Mouse (Mus musculus): ENCODE results near the gene Olfr1469. TPM values are rescaled to one million over a fixed set of nuclear protein-coding genes. Genes with fewer than 3 reads are reported as not detected.
"Not testable (repeated sequence)": the region's sequence is repeated elsewhere in the genome, so short reads cannot be mapped to it uniquely, and the experiment has no call there.

Gene Olfr1469
- not detected in 2 replicates for polyA plus RNA-seq (2015; fragmentation: Nextera tagmentation; extraction: Ambion mirVana)

- ATAC-seq (ENCODE audit: borderline replicate concordance, extremely low read depth, low FRiP score, low TSS enrichment) = no peak
- no peaks in the 10 kb centered on the region for H3K36me3 ChIP-seq
- no peaks in the 10 kb centered on the region for H3K4me1 ChIP-seq
- H3K9me3 ChIP-seq = no peaks in the 10 kb centered on the region
- no peak within 1 kb of the TSS for H3K4me2 ChIP-seq
- H3K4me3 ChIP-seq = no peak within 1 kb of the TSS
- 71% methylated on average over 2 of the region's 2 CpGs for WGBS
- H3K9ac ChIP-seq = no peak within 1 kb of the TSS
- H3K27ac ChIP-seq = no peak within 1 kb of the TSS
- H3K27me3 ChIP-seq = no peaks in the 10 kb centered on the region
These were observed at the start of gene Olfr1469 for GRCm38 (mm10) chr19:13407549-13407948. Gene Olfr1469, plus strand, starts transcription at chr19:13407849.

GRCm38 (mm10) chr19:13361936-13362335 lies 45.7 kb upstream of the Olfr1469 start, which contains the start of gene Olfr1467:
Gene Olfr1467, plus strand, starts transcription at chr19:13362236.
- WGBS = 69% methylated on average over 2 of the region's 2 CpGs

GRCm38 (mm10) chr19:13443109-13443508 lies 35.5 kb downstream of the Olfr1469 start, which contains the start of gene Olfr1471:
Gene Olfr1471, plus strand, starts transcription at chr19:13443409.
- not testable (repeated sequence) for H3K4me1 ChIP-seq; H3K4me3 ChIP-seq; H3K9ac ChIP-seq; H3K27ac ChIP-seq; H3K9me3 ChIP-seq; H3K4me2 ChIP-seq; ATAC-seq (ENCODE audit: borderline replicate concordance, extremely low read depth, low FRiP score, low TSS enrichment); H3K27me3 ChIP-seq; H3K36me3 ChIP-seq
- 50% methylated on average over 2 of the region's 2 CpGs for WGBS

More at GRCm38 (mm10) chr19:13361936-13362335, 45.7 kb upstream of the Olfr1469 start, which contains the start of gene Olfr1467:
- H3K36me3 ChIP-seq = no peaks in the 10 kb centered on the region
- no peak within 1 kb of the TSS for H3K27ac ChIP-seq
- H3K27me3 ChIP-seq = no peaks in the 10 kb centered on the region
- H3K4me1 ChIP-seq = no peaks in the 10 kb centered on the region
- no peak within 1 kb of the TSS for H3K4me2 ChIP-seq
- H3K9ac ChIP-seq = no peak within 1 kb of the TSS
- ATAC-seq (ENCODE audit: borderline replicate concordance, extremely low read depth, low FRiP score, low TSS enrichment) = no peak
- 0 out of 2 replicates have a peak, but pooled peaks cover 4% of the 10 kb centered on the region for H3K9me3 ChIP-seq
- no peak within 1 kb of the TSS for H3K4me3 ChIP-seq

- Histone ChIP-seq H3K4me2 (no peak within 1 kb of the TSS), H3K4me3 (no peak within 1 kb of the TSS), H3K9ac (no peak within 1 kb of the TSS), H3K4me1 (no peaks in the 10 kb centered on the region), H3K27ac (no peak within 1 kb of the TSS), H3K9me3 (no peaks in the 10 kb centered on the region), H3K27me3 (no peaks in the 10 kb centered on the region), H3K36me3 (no peaks in the 10 kb centered on the region)
- no peak for ATAC-seq (ENCODE audit: borderline replicate concordance, extremely low read depth, low FRiP score, low TSS enrichment)
- 76% methylated on average over 1 of the region's 1 CpGs for WGBS
These were observed 48.3 kb downstream of the Olfr1469 start, which contains the start of gene Olfr1472 for GRCm38 (mm10) chr19:13455986-13456385. Gene Olfr1472, minus strand, starts transcription at chr19:13456086.

Other genes starting within 250 kb of the Olfr1469 start
- gene Olfr1461, start 244.8 kb upstream of the Olfr1469 start, polyA plus RNA-seq (2015; fragmentation: Nextera tagmentation; extraction: Ambion mirVana) = not detected in 2 replicates
- not detected in 2 replicates for gene Olfr1462, start 222.1 kb upstream of the Olfr1469 start, polyA plus RNA-seq (2015; fragmentation: Nextera tagmentation; extraction: Ambion mirVana)
- not detected in 2 replicates for gene Olfr1463, start 176.5 kb upstream of the Olfr1469 start, polyA plus RNA-seq (2015; fragmentation: Nextera tagmentation; extraction: Ambion mirVana)
- not detected in 2 replicates for gene Olfr1465, start 92.3 kb upstream of the Olfr1469 start, polyA plus RNA-seq (2015; fragmentation: Nextera tagmentation; extraction: Ambion mirVana)
- gene Olfr1466, start 69.0 kb upstream of the Olfr1469 start, polyA plus RNA-seq (2015; fragmentation: Nextera tagmentation; extraction: Ambion mirVana) = not detected in 2 replicates
- not detected in 2 replicates for gene Olfr1467, start 45.6 kb upstream of the Olfr1469 start, polyA plus RNA-seq (2015; fragmentation: Nextera tagmentation; extraction: Ambion mirVana)
- gene Olfr1471, start 35.6 kb downstream of the Olfr1469 start, polyA plus RNA-seq (2015; fragmentation: Nextera tagmentation; extraction: Ambion mirVana) = not detected in 2 replicates
- gene Olfr1472, start 48.2 kb downstream of the Olfr1469 start, polyA plus RNA-seq (2015; fragmentation: Nextera tagmentation; extraction: Ambion mirVana) = not detected in 2 replicates
- not detected in 2 replicates for gene Olfr1474, start 61.7 kb downstream of the Olfr1469 start, polyA plus RNA-seq (2015; fragmentation: Nextera tagmentation; extraction: Ambion mirVana)
- gene Olfr1475, start 72.3 kb downstream of the Olfr1469 start, polyA plus RNA-seq (2015; fragmentation: Nextera tagmentation; extraction: Ambion mirVana) = not detected in 2 replicates
- gene Olfr1477, start 92.7 kb downstream of the Olfr1469 start, polyA plus RNA-seq (2015; fragmentation: Nextera tagmentation; extraction: Ambion mirVana) = not detected in 2 replicates
- gene Olfr1480, start 120.1 kb downstream of the Olfr1469 start, polyA plus RNA-seq (2015; fragmentation: Nextera tagmentation; extraction: Ambion mirVana) = not detected in 2 replicates
- not detected in 2 replicates for gene Olfr1484, start 175.7 kb downstream of the Olfr1469 start, polyA plus RNA-seq (2015; fragmentation: Nextera tagmentation; extraction: Ambion mirVana)
- not detected in 2 replicates for gene Olfr1487, start 209.5 kb downstream of the Olfr1469 start, polyA plus RNA-seq (2015; fragmentation: Nextera tagmentation; extraction: Ambion mirVana)
- not detected in 2 replicates for gene Olfr1489, start 223.8 kb downstream of the Olfr1469 start, polyA plus RNA-seq (2015; fragmentation: Nextera tagmentation; extraction: Ambion mirVana)
- not detected in 2 replicates for gene Olfr1490, start 243.2 kb downstream of the Olfr1469 start, polyA plus RNA-seq (2015; fragmentation: Nextera tagmentation; extraction: Ambion mirVana)